Mouse (Mus musculus) forebrain, embryonic 15.5 days (tissue): ENCODE measurements around the gene Ncoa3. TPM values are rescaled to one million over a fixed set of nuclear protein-coding genes. Genes with fewer than 3 reads are reported as not detected.

Source experiments
- ATAC-seq: fragments of 200-750 bp; cut with Nextera tagmentation; replicated peaks from 2 replicates; pipeline ENCODE4 v1.8.0; 2017; ENCODE audit warnings: mild to moderate bottlenecking, moderate TSS enrichment, moderate library complexity
- H3K27ac ChIP-seq: fragments of 300-500 bp; sonication (generic); replicated peaks from 2 replicates; pipeline ENCODE4 v1.5.1; 2015; ENCODE audit warnings: mild to moderate bottlenecking, inconsistent platforms
- H3K27me3 ChIP-seq: fragments of 300-500 bp; sonication (generic); 2 replicates; pipeline ENCODE4 v1.6.1; 2015; ENCODE audit warnings: inconsistent platforms
- H3K36me3 ChIP-seq: fragments of 300-500 bp; sonication (generic); 2 replicates; pipeline ENCODE4 v1.6.1; 2015; ENCODE audit warnings: mild to moderate bottlenecking, inconsistent platforms
- H3K4me1 ChIP-seq: fragments of 300-500 bp; sonication (generic); 2 replicates; pipeline ENCODE4 v1.6.1; 2015; ENCODE audit warnings: inconsistent platforms
- H3K4me2 ChIP-seq: fragments of 300-500 bp; sonication (generic); replicated peaks from 2 replicates; pipeline ENCODE4 v1.6.1; 2015; ENCODE audit warnings: mild to moderate bottlenecking, inconsistent platforms
- H3K4me3 ChIP-seq: fragments of 300-500 bp; sonication (generic); 2 replicates; pipeline ENCODE4 v1.5.1; 2015; ENCODE audit warnings: mild to moderate bottlenecking, inconsistent platforms
- H3K9ac ChIP-seq: fragments of 300-500 bp; sonication (generic); replicated peaks from 2 replicates; pipeline ENCODE4 v1.6.1; 2015; ENCODE audit warnings: mild to moderate bottlenecking, inconsistent platforms
- H3K9me3 ChIP-seq: fragments of 300-500 bp; sonication (generic); 2 replicates; pipeline ENCODE4 v1.6.1; 2016; ENCODE audit warnings: inconsistent platforms
- WGBS: fragments of 180-500 bp; shearing (Covaris S2); methylation state at CpG from one replicate; pipeline ENCODE4 v1.1.7; 2015; ENCODE audit warnings: mixed read lengths; 5-methylcytosine and 5-hydroxymethylcytosine counted together
- polyA plus RNA-seq: library from polyadenylated mRNA; unstranded; fragments of >200 nt; fragmentation: Nextera tagmentation; extraction: Ambion mirVana; gene quantifications from 2 replicates; pipeline ENCODE4 v1.2.1, GENCODE M21; 2015

Ncoa3 gene
- polyA plus RNA-seq, 1 experiment from 2014 or later = 9.7 TPM

DNA sequence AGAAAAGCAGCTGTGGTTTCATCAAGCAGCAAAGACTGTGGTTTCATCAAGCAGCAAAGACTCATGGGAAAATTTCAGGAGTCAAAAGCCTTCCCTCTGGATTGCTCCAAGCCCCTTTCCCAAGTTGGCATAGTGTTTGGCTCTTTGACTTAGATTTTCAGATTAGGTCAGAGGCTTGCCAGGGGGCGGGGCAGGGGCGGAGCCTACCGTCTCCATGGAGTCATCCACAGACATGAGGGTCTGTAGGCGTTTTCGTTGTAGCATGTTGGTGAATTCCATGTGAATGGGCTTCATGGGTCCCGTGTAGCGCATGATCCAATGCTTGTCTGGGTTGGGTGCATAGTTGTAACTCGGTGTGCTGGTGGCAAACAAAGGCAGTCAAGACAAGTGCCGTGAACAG lies 96.6 kb downstream of the Ncoa3 start:
- WGBS = 85% methylated on average over 9 of the region's 9 CpGs
- H3K4me1 ChIP-seq = no peaks in the 10 kb centered on the region
- no peaks in the 10 kb centered on the region for H3K27me3 ChIP-seq
- H3K27ac ChIP-seq = no peak overlapping the region
- no peaks in the 10 kb centered on the region for H3K9me3 ChIP-seq
- no peak overlapping the region for H3K4me3 ChIP-seq
- H3K36me3 ChIP-seq = no peaks in the 10 kb centered on the region
- no peak overlapping the region for H3K4me2 ChIP-seq
- H3K9ac ChIP-seq = no peak overlapping the region
- ATAC-seq = no peak

DNA sequence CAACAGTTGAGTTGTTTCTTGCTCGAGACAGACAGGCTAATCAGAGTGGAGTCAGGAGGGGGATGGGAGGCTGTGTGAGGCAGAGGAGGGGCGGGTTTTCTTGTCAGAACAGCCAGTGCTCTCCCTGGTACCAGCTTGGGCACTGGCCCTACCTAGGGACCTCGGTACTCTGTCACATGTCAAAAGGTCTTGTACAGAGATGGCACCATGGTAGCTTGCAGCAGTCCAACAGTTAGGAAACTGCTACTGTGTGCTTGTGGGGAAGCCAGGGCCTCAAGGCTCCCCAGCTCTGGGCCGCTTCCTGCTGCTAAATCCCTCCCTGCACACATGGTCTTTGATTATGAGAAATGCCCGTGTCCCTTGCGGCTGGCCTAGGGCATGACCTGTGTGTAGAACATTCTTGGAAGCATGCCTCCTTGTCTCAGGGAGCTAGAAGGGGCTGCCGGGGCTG lies 97.7 kb downstream of the Ncoa3 start:
- H3K27me3 ChIP-seq = no peaks in the 10 kb centered on the region
- no peak overlapping the region for H3K4me3 ChIP-seq
- no peak for ATAC-seq
- H3K4me1 ChIP-seq = no peaks in the 10 kb centered on the region
- no peaks in the 10 kb centered on the region for H3K36me3 ChIP-seq
- H3K9me3 ChIP-seq = no peaks in the 10 kb centered on the region
- no peak overlapping the region for H3K9ac ChIP-seq
- no peak overlapping the region for H3K27ac ChIP-seq
- no peak overlapping the region for H3K4me2 ChIP-seq
- 53% methylated on average over 7 of the region's 7 CpGs for WGBS

DNA sequence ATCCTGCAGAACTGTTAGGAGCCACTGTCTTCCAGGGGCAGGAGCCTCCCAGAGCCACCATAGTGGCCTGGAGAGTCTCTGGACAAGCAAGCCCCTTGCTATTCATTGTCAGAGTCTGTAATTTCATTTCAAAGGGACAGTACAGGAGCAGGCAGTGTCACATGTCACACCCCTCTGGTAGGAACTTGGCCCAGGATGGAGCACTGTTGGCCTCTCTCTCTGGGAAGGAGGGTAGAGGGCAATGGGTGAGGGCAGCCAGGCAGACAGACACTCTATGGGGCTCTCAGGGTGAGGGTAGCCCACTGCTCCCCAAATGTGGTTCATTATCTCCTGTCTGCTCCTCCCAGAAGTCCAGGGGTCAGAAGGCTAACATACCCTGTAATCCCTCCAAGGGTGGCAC lies 99.2 kb downstream of the Ncoa3 start:
- Histone ChIP-seq H3K36me3 (no peaks in the 10 kb centered on the region), H3K27ac (no peak overlapping the region), H3K4me2 (no peak overlapping the region), H3K27me3 (no peaks in the 10 kb centered on the region), H3K9ac (no peak overlapping the region), H3K4me3 (no peak overlapping the region), H3K9me3 (no peaks in the 10 kb centered on the region), H3K4me1 (no peaks in the 10 kb centered on the region)
- no peak for ATAC-seq

DNA sequence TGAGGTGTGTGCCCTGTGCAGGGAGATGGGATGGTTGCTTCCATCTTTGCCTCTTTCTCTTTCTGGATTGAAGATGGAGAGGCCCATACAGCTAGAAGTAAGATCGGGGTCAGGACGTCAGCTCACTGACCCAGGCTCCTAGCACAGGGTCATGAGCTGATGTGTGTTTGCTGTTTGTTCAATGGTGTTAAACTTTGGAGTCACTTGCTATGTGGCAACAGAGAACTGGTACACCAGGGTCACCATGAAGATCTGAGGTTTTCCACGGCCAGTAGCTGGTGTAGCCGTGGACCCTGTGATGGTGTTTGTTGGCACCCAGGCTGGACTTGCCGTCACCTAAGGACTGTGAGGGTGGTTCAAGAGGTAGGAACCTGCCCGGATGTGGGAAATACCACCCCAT lies 100.0 kb downstream of the Ncoa3 start:
- Histone ChIP-seq H3K27me3 (no peaks in the 10 kb centered on the region), H3K27ac (no peak overlapping the region), H3K4me2 (no peak overlapping the region), H3K36me3 (no peaks in the 10 kb centered on the region), H3K9me3 (no peaks in the 10 kb centered on the region), H3K4me1 (no peaks in the 10 kb centered on the region), H3K4me3 (no peak overlapping the region), H3K9ac (no peak overlapping the region)
- 95% methylated on average over 6 of the region's 6 CpGs for WGBS
- ATAC-seq = no peak

DNA sequence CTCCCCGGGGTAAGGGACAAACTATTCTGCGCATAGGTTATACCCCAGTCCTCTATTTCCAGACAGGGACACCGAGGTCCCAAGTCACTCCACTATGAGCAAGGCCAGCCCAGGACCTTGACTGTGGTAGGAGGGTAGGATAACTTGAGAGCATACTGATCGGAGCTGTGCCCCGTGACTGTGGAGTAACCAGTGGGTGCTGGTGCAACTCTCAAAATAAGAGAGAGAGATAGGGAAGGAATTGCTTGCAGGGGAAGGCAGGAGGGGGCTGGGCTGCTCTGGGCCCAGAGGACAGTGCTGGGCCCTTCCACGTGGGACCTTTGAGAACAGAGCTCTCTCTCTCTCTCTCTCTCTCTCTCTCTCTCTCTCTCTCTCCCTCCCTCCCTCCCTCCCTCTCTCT lies 103.9 kb downstream of the Ncoa3 start:
- no peak for ATAC-seq
- WGBS = 90% methylated on average over 6 of the region's 6 CpGs

DNA sequence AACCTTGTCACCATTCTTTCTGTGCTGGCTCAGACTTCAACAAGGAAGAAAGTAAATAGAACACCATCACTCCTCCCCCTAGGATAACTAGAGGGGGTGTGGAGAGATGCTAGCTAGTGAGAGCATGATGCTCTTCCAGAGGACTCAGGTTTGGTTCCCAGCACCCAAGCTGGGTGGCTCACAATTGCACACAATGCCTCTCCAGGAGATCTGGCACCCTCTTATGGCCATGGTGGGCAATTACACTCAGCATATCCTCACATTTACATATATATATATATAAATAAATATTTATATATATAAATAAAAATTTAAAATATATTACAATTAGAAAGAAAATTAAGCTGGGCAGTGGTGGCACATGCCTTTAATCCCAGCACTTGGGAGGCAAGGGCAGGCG lies 104.4 kb downstream of the Ncoa3 start:
- 95% methylated on average over 1 of the region's 1 CpGs for WGBS
- no peaks in the 10 kb centered on the region for H3K27me3 ChIP-seq

More for the DNA sequence above, 103.9 kb downstream of the Ncoa3 start:
- no peak overlapping the region for H3K27ac ChIP-seq
- H3K9me3 ChIP-seq = no peaks in the 10 kb centered on the region
- no peak overlapping the region for H3K4me2 ChIP-seq
- no peak overlapping the region for H3K9ac ChIP-seq
- H3K27me3 ChIP-seq = no peaks in the 10 kb centered on the region
- no peaks in the 10 kb centered on the region for H3K36me3 ChIP-seq
- H3K4me3 ChIP-seq = no peak overlapping the region
- H3K4me1 ChIP-seq = peaks cover 9% of the 10 kb centered on the region; the same call in 1 of the 2 replicates

DNA sequence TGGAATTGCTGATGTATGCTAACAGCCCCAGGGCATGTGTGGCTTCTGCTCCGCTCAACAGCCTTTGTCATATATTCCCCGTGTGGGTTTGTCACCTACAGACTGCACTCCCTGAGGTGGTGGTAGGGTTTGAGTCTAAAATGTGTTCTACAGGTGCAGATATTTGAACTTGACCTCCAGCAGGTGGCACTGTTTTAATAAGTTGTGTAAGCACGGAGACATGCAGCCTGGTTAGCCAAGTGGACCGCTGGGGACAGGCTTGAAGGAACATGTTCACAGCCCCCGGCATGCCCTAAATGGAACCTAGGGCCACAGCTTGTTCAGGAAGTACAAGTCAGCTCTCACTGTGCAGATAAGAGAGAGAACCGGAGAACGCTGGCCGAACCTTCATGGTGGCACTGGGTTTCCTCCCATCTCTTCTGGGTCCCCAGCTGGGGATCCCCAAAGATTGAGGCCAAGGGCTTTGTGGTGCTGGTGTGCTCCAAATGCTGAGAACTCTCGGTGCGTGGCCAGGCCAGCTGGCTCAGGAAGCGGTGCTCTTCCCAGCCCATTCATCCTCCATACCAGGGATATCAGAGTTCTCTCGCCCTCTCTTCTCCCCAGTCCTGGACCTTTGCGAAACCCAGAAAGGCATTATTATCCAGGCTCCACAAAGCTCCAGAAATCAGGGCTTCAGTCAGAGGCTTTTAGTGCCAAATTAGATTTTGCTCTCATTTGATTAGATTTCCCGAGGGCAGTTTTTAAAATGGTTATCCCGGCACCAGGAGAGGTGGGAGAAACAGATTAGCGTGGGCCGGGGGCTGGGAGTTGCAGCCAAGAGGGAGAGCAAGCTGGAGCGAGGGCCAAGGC lies 105.2 kb downstream of the Ncoa3 start:
- no peaks in the 10 kb centered on the region for H3K9me3 ChIP-seq
- peaks cover 9% of the 10 kb centered on the region; the same call in 1 of the 2 replicates for H3K4me1 ChIP-seq
- no peak overlapping the region for H3K27ac ChIP-seq
- H3K27me3 ChIP-seq = no peaks in the 10 kb centered on the region
- WGBS = 77% methylated on average over 18 of the region's 18 CpGs
- no peak overlapping the region for H3K4me3 ChIP-seq
- H3K36me3 ChIP-seq = no peaks in the 10 kb centered on the region
- no peak overlapping the region for H3K9ac ChIP-seq
- no peak overlapping the region for H3K4me2 ChIP-seq
- ATAC-seq = no peak

More for the DNA sequence above, 104.4 kb downstream of the Ncoa3 start:
- Histone ChIP-seq H3K36me3 (no peaks in the 10 kb centered on the region), H3K4me3 (no peak overlapping the region), H3K9me3 (no peaks in the 10 kb centered on the region), H3K4me2 (no peak overlapping the region), H3K27ac (no peak overlapping the region), H3K9ac (no peak overlapping the region), H3K4me1 (peaks cover 9% of the 10 kb centered on the region; the same call in 1 of the 2 replicates)
- no peak for ATAC-seq

DNA sequence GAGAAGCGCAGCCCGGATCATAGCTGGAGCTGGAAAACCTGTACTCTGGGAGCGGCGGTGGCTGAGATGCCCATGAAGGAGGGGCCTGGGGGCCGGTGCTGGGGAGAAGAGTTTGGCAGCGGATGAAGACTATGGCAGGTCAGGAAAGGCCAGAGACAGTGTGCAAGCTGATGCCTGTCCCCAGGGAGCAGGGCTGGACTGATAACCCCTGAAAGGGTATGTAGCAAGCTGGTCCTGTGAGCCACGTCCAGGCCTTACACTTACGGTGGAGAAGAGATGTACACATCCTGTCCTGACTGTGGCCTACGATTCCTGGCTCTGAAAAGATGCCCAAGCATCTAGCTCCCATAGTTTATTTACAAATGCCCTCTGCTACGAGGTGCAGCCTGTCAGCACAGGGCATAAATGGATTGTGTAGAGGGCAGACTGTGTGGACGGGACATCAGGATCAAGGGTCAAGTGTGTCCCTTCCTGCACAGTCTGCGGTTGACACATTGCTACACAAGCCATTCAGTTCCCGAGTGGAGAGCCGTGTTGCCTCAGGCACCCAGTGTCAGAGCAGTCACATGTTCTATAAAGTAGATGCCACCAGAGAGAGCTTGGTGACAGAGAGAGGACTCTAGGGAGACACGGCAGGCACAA lies 106.0 kb downstream of the Ncoa3 start:
- no peak overlapping the region for H3K9ac ChIP-seq
- H3K4me1 ChIP-seq = peaks cover 9% of the 10 kb centered on the region; the same call in 1 of the 2 replicates
- H3K27me3 ChIP-seq = no peaks in the 10 kb centered on the region
- no peak overlapping the region for H3K4me3 ChIP-seq
- WGBS = 85% methylated on average over 15 of the region's 15 CpGs
- no peak overlapping the region for H3K27ac ChIP-seq
- H3K9me3 ChIP-seq = no peaks in the 10 kb centered on the region
- H3K36me3 ChIP-seq = no peaks in the 10 kb centered on the region
- no peak for ATAC-seq
- H3K4me2 ChIP-seq = no peak overlapping the region

DNA sequence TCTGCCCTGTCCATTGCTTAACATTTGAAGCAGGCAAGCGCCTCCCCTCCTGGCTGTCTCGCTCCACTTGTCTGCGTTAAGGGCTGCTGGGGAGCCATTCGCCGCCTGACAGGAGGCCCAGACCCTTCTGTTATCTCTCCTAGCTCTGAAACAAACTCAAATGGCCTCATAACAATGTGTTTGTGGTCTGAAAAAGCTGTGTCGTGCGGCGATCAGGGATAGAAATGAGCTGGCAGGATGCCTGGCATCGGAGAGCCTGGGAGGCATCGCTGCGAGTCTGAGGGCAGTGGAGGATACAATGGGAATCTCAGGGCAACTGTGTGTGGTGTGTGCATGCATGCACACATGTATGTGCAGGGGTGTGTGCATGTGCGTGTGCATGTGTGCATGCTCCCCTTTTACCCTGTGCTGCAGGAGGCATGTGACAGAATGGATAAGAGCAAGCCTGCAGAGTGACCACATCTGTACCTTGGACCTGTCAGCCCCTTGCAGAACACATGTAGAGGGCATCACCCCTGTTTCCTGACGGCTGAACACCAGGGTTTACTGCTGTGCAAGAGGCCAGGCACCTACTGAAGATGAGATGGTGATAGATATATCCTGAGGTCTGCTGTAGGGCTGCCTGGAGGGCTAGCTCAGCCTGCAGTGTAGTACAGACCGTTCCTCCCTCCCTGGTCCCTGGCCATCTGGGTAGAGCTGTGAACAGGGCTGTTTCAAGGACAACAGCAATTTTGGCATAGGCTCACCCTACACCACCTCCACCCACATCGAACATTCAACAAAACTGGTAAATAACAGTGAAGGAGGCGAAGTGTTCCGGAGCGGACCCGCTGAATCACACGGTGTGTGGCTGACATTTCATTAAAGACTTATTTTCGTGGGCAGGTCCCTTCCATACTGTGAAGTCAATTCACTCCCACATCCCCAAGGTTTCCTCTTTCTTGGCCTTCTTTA lies 108.2 kb downstream of the Ncoa3 start:
- peaks cover 9% of the 10 kb centered on the region; the same call in 1 of the 2 replicates for H3K4me1 ChIP-seq
- H3K27ac ChIP-seq = no peak overlapping the region
- no peaks in the 10 kb centered on the region for H3K9me3 ChIP-seq
- 52% methylated on average over 21 of the region's 21 CpGs for WGBS
- no peaks in the 10 kb centered on the region for H3K27me3 ChIP-seq
- H3K36me3 ChIP-seq = no peaks in the 10 kb centered on the region
- 0 out of 2 replicates have a peak, but pooled peaks have one; percentile 29 for ATAC-seq
- no peak overlapping the region for H3K9ac ChIP-seq
- H3K4me3 ChIP-seq = no peak overlapping the region
- H3K4me2 ChIP-seq = no peak overlapping the region

DNA sequence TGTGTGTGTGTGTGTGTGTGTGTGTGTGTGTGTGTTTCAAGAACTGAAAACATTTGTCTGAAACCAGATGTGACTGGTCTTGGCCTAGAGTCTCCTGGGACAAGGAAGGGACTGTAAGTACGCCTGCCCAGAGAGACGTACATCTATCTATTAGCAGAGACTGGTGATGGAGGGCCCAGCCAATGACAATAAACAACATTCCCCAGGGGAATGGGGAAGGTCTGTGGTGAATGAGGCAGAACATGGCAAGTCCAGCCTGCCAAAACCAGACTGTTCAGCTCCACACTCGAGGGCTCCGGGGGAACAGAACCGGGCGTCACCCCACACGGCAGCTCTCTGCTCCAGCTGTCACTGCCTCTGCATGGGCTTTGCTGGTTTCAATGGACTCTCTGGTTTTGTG lies 110.5 kb downstream of the Ncoa3 start:
- WGBS = 88% methylated on average over 7 of the region's 7 CpGs
- ATAC-seq = no peak
- Histone ChIP-seq H3K9ac (no peak overlapping the region), H3K36me3 (no peaks in the 10 kb centered on the region), H3K4me1 (peaks cover 28% of the 10 kb centered on the region), H3K27ac (no peak overlapping the region), H3K9me3 (no peaks in the 10 kb centered on the region), H3K4me2 (no peak overlapping the region), H3K27me3 (no peaks in the 10 kb centered on the region), H3K4me3 (no peak overlapping the region)

DNA sequence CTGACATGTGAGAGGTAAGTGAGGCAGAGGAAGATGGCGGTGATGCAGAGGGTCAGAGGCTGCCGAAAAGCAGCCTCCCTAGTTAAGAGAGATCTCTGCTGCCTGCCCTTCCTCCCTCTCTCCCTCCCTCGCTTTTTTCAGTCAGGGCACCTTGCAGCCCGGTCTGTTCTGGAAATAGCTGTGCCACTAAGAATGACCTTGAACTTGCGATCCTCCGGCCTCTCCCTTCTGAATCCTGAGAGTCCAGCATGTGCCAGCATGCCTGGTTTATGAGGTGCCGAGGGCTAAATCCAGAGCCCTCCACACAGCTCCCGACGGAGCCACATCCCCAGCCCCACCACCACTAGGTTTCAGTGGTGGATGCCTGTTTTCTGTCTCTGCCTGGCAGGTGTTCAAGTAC lies 113.5 kb downstream of the Ncoa3 start:
- Histone ChIP-seq H3K9ac (no peak overlapping the region), H3K27me3 (no peaks in the 10 kb centered on the region), H3K4me1 (peaks cover 27% of the 10 kb centered on the region), H3K36me3 (no peaks in the 10 kb centered on the region), H3K27ac (no peak overlapping the region), H3K9me3 (no peaks in the 10 kb centered on the region), H3K4me2 (no peak overlapping the region), H3K4me3 (no peak overlapping the region)
- no peak for ATAC-seq
- 85% methylated on average over 9 of the region's 9 CpGs for WGBS

DNA sequence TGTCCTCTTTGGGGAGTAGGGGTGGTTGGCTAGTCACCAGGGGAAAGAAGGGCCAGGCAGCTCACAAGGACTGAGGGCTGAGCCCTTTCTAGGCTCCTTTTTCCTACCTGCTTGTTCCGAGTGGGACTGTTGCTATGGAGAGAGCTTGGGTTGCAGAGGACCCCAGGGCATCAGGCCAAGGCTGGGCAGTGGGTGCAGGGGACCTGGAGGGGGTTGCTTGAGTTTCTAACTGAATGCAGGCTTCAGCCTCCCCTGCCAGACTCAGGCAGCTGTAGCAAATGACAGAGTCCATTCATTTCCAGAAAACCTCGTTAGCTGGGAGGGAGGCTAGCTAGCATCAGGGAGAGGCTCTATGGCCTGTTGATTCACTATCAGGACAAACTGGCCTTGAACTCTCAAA lies 114.2 kb downstream of the Ncoa3 start:
- Histone ChIP-seq H3K27me3 (no peaks in the 10 kb centered on the region), H3K9me3 (no peaks in the 10 kb centered on the region), H3K27ac (no peak overlapping the region), H3K4me1 (peaks cover 27% of the 10 kb centered on the region), H3K4me3 (no peak overlapping the region), H3K9ac (no peak overlapping the region), H3K36me3 (no peaks in the 10 kb centered on the region), H3K4me2 (no peak overlapping the region)
- 0 out of 2 replicates have a peak, but pooled peaks have one; percentile 9 for ATAC-seq
- 24% methylated on average over 2 of the region's 2 CpGs for WGBS
